Mouse (Mus musculus) left cerebral cortex, postnatal 14 days (tissue): Measurements from ENCODE around the gene Mid2. TPM values are rescaled to one million over a fixed set of nuclear protein-coding genes. Genes with fewer than 3 reads are reported as not detected.
A peak's percentile ranks its signal among the peaks of the same experiment; 100 is the strongest.
"Not testable (repeated sequence)": the region's sequence is repeated elsewhere in the genome, so short reads cannot be mapped to it uniquely, and the experiment has no call there.

ENCODE experiments used
- DNase-seq, 2 experiments: peaks; one replicate each; pipeline ENCODE4 v3.0.0; 2021 to 2022; ENCODE audit warnings: low spot score in 2 of 2, mixed read lengths in 1 of 2
- intact Hi-C: fragments of 180-260 bp; cut with DNase I; formaldehyde crosslinking; loops from one replicate; pipeline ENCODE4 v1.15.1; 2025
- long read RNA-seq, 2 experiments: library from polyadenylated mRNA; stranded (forward); transcript quantifications; one replicate each; pipeline ENCODE4 v2.0.0; 2021
- total RNA-seq, 2 experiments: library from RNA; stranded (reverse); gene quantifications; 2 replicates each; pipeline ENCODE4 v1.2.3; 2021

Gene Mid2
- 10 to 100 TPM; 25.0 to 27.0 TPM for total RNA-seq
- long read RNA-seq, experiment 1, partial matches to known transcripts, result 0 of 6 reads
- long read RNA-seq, experiment 1, other reads (novel, unspliced or antisense), result 6 of 6 reads
- long read RNA-seq, experiment 2, partial matches to known transcripts, result 1 of 6 reads
- long read RNA-seq, experiment 2, other reads (novel, unspliced or antisense), result 5 of 6 reads

- peak; percentile 6 to 16 for DNase-seq
- intact Hi-C loops, result no loop called here
Measured at GRCm38 (mm10) chrX:140664479-140665241, at the start of gene Mid2. Mid2 (plus strand) TSS chrX:140664599.

DNA sequence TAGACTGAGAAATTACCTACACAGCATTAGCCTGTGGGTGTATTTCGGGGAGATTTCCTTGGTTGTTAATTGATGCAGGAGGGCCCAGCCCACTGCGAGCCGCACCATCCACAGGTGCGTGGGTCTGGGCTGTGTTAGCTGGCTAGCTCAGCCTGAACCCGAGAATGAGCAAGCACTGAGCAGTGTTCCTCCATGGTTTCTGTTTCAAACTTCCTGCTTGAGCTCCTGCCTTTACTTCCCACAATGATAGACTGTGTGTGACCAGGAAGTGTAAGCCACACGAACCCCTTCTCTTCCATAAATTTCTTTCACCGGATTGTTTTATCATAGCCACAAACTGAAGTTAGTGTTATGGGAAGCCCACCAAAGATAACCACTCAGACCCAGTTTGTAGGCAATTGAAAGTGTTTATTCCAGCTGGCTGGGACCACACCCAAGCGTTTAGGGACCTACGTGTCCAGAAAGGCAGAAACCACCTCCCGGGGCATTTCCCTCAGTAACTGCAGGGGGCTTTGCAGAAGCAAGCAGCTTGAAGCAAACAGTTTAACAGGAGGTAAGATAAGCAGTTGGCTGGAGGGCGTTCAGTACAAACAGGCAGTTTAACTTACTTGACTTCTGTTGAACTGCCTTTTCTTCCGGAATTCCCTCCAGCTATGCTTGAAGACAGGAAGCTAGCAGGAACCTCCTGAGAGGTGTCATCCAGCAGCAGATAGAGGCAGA lies 39.4 kb upstream of the Mid2 start:
- no peak for DNase-seq
- intact Hi-C loops, result no loop called here

DNA sequence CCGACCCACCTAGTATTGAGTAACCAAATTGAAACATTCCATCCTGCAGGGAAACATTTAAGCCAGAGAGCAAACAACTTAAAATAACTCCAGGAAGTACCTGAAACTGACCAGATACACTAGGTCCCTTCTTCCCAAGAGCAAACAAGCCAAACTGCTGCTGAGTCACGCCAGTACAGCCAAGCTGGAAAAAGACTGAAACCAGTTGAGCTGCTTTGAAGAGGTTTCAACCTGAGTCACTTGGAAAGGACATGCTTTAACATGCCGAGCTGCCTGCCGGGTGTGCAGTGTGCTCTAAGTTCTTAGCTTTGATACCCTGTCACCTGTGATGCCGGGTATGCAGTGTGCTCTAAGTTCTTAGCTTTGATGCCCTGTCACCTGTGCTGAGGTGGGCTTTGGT lies 26.4 kb upstream of the Mid2 start:
- intact Hi-C loops, result no loop called here
- DNase-seq, result no peak

DNA sequence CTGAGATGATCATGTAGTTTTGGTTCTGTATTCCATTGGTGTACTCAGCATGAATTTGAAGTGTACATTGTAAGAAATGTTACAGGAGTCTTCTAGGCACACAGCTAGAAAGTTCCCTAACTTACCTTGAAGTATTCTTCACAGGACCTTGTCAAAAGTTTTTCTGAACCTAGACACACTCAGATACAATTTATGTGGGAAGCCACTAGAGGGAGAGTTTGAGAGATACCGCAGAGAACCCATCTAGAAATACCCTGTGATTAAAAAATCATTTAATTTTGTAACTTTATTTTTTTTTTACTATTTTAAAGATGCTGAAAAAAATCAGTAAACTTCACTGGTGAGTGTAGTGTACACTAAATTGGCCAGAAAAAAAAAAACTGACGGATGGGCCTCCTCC lies 24.8 kb upstream of the Mid2 start:
- intact Hi-C loops, result no loop called here
- no peak for DNase-seq

DNA sequence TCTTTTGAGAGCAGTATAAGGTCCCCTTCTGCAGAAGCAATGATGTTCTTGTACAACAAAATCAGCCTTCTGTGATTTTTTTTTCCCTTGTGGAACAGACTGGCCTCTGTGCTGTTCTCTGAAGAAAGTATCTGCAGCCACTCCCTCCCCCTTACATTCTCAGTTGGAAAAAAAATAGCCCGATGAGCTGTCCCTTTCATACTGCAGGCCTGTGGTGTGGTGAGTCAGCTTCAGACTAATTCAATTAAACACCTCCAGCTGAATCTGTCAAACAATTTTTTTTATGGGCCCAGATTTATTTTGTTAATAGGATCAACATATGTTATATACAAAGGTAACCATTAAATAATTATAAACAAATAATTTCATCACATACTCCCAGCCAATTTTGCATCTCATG lies 3.7 kb upstream of the Mid2 start:
- no peak for DNase-seq
- intact Hi-C loops, result no loop called here

GRCm38 (mm10) chrX:140663516-140663915 lies 883 bp upstream of the Mid2 start:
- intact Hi-C loops, result no loop called here
- no peak for DNase-seq

DNA sequence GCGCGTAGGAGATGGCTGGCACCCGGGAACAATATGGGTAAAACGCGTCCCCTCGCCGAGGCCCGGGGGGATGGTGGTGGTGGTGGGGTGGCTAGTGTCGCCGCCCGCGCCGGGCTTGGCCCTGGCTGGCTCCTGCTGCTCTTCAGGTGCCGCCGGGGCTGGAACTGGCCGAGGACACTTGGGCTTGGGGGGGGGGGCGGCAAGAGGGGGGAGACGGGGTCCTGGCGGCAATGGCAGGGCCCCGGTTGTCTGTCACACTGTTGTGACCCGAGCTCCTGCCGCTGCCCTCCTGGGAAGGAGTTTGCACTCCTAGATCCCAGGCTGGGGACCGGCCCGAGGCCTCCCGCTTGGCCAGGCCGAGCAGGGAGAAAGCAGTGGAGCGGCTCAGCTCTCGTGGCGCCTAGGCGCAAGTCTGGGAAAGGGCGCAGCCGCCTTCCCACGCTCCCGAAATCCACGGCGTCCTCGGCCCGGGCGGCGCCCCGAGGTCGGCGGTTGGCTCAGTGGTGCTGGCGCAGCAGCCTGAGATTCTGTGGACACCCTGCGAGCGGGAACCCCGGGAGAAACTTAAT lies 927 bp downstream of the Mid2 start:
- peak; percentile 9 for DNase-seq
- intact Hi-C loops, result no loop called here

DNA sequence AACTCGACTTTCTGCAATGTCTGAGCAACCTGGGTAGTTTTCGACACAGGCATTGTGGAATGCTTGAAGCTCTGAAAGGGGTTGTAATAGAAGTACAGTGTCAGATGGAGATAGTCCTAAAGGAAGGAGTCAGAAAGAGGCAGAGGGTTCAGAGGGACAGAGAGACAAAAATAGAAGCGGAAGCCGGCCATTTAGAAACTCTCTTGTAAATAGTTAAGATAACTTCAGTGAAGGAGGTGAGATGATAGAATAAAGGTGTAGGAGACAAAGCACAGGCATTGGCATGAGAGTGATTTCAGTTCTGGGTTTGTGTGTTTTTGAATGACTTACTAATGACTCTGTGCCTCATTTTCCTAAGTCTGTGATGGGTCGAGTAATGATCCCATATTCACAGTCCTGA lies 11.0 kb downstream of the Mid2 start:
- DNase-seq, result no peak
- intact Hi-C loops, result no loop called here

DNA sequence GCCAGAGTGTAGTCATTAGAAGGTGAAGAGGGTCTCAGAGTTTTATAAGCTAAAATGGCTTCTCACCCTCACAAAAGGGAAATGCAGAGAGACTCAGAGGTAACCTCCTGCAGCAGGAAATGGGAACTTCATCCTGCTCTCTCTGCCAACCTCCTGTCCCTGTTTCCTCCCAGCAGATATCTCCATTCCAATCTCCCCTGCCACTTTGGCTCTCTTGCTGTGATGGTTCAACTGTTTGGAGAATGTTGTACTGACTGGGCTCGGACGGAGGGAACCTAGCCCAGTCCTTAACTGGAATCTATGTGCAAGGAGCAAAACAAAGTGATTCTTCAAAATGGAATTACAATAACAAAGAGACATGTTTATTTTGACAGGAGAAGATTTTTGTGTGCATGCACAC lies 23.9 kb downstream of the Mid2 start:
- DNase-seq, result no peak
- intact Hi-C loops, result no loop called here

DNA sequence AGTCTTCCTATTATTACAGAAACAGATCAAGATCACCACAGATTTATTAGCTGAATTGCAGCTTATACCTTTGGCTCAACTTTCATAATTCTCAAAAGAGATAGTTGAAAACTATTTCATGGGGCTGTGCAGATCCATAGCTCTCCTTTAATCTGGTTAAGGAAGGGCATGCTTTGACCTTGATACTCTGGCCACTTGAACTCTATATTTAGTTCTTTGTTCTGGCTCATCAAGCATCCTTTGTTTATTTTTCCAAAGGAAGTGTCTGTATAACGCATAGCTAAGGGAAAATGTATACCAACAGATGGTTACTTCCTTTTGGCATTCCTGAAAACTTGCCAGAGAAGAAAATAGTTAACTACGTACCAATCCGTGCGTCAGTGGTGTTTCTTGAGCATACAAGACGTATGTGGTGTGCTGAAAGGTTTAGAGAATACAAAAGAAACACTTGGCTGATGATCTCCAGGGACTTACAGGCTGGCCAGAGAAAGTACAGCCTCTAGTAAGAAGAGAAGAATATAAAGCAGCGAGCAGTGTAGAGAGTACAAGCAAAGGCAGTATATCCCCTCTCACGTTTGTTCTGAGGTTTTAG lies 33.6 kb downstream of the Mid2 start:
- intact Hi-C loops, DNase-seq: not testable (repeated sequence)

DNA sequence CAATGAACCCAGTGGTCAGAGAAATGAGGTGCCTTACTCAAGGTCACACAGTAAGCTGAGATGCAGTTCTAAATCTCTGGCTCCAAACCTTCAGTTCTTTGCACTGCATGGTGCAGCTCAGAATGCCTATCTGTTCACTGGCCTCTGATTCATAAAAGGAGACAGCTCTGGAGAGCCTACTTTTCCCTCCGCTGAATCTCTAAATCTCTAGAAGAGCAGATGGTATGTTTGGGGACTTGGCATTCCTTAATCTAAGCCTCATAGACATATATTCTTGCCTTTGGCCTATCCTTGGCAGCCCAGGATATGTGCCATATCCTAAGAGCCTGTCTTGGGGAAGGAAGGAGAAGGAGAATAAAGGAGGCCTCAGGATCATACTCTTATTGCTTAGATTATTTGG lies 38.8 kb downstream of the Mid2 start:
- intact Hi-C loops, result no loop called here
- peak in 1 of 2 experiments; percentile 1 for DNase-seq

GRCm38 (mm10) chrX:140706077-140706476 lies 41.7 kb downstream of the Mid2 start:
- intact Hi-C loops, result no loop called here
- no peak for DNase-seq

GRCm38 (mm10) chrX:140722400-140722799 lies 58.0 kb downstream of the Mid2 start:
- intact Hi-C loops, result no loop called here
- DNase-seq, result peak in 1 of 2 experiments; percentile 15

DNA sequence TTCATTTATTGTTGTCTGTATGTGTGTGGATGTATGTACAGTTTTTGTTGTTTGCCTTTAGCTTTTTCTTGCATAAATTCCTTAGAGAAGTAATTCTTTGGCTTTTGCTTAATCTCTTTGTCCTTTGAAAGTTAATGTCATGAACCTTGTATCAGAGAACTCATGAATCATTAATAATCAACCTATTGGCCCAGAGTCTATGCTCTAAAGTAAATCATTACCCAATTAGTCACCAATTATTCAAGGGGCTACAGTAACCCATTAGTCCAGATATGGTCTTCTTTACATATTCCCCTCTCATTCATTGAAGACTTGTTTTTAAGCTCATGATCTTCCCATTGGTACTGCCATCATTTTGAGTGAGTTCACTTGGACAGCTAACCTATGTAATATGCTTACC lies 74.6 kb downstream of the Mid2 start:
- intact Hi-C loops, result no loop called here
- DNase-seq, result no peak

DNA sequence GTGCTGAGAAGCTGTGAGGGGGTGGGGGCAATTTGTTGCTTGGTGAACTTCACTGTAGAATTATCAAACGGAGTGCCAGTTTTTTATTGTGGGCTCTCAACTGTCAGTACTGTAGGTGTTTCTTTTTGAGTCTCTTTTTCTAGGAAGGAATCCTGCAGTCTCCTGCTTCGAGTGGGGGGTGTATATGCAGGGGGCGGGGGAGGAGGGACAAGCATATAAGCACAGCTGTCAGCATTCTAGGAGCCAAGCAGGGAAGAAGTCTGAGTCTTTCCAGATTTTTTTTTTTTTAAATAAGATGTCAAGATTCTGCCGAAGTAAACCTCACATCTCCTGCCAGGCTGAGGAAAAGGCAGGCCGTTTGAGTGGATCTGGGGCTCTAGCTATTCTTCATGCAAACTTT lies 78.8 kb downstream of the Mid2 start:
- DNase-seq, result no peak
- intact Hi-C loops, result no loop called here

GRCm38 (mm10) chrX:140769794-140770193 lies 105.4 kb downstream of the Mid2 start:
- no peak for DNase-seq
- intact Hi-C loops, result no loop called here

DNA sequence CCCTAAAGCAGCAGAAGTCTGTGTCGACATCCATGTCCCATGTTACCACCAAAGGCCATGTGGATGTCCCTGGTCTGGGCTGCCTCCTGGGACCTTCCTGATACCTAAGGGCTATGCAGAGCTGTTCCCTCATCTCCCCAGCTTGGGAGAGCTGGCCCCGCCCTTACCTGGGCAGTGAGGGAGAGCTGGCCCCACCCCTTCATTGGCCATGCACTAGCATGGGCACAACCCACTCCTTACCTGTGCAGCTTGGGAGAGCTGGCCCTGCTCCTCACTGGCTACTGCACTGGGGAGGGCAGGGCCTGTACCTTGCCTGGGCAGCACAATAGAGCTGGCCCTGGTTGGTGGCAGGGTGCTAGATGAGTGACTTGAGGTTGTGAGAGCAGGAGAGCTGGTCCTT lies 140.9 kb downstream of the Mid2 start:
- DNase-seq, result no peak
- intact Hi-C loops, result no loop called here

GRCm38 (mm10) chrX:140813312-140814006 lies 149.1 kb downstream of the Mid2 start, which contains the start of gene Tex13b:
Tex13b (minus strand) TSS chrX:140813433.
- no peak for DNase-seq
- intact Hi-C loops, result no loop called here
